Mouse (Mus musculus) megakaryocyte, embryonic 14.5 days (primary cell): Measurements from ENCODE around the gene Nudt8.

ENCODE experiments used
- FLI1 ChIP-seq: IDR thresholded peaks from 2 replicates; pipeline ENCODE4 v1.6.1; 2012; ENCODE audit warnings: low read length, inconsistent platforms, mixed read lengths
- GATA1 ChIP-seq: IDR thresholded peaks from 3 replicates; pipeline ENCODE4 v1.6.1; 2012; ENCODE audit warnings: mixed read lengths, low read length, inconsistent platforms, borderline replicate concordance

GRCm38 (mm10) chr19:3952099-3952498 is 48.3 kb upstream of the Nudt8 start:
- TF ChIP-seq GATA1 (no peak), FLI1 (no peak)
